In genomic region chr10:116397973-116398372, GRCm38 (mm10) we compare ENCODE assay signal across 10 mouse cellular contexts.
DNase-seq lines count a peak whose midpoint lies in the region; ATAC-seq and TF ChIP-seq lines count a peak whose summit lies in the region.
"Had no signal": no experiment of that assay in that cellular context is flagged by ENCODE, and none has a peak within 500 bp of the region (broad histone marks: within the 10 kb centered on the region; RNA-seq: fewer than 3 reads in every experiment).

No protein-coding gene starts in this region.

- no peaks in the 10 kb centered on the region for H3K27me3 ChIP-seq in heart, postnatal 0 days (ENCODE audit: control insufficient read depth, insufficient read depth, low read length)
- H3K27me3 ChIP-seq in embryonic facial prominence, embryonic 12.5 days, result no peaks in the 10 kb centered on the region
- no peaks in the 10 kb centered on the region for H3K27me3 ChIP-seq in hindbrain, embryonic 13.5 days
- H3K27me3 ChIP-seq in midbrain, embryonic 12.5 days, result no peaks in the 10 kb centered on the region

- H3K9ac ChIP-seq in heart, postnatal 0 days (replicated peaks; ENCODE audit: low read depth, low read length), result no peak overlapping the region
- no peak overlapping the region for H3K9ac ChIP-seq in embryonic facial prominence, embryonic 12.5 days
- H3K9ac ChIP-seq in hindbrain, embryonic 13.5 days, result 0 out of 2 replicates have a peak overlapping the region, but pooled peaks have one; percentile 19
- no peak overlapping the region for H3K9ac ChIP-seq in midbrain, embryonic 12.5 days (replicated peaks)

- TF ChIP-seq EP300 in heart, postnatal 0 days (IDR thresholded peaks at IDR 0.05; ENCODE audit: low read depth), result no peak

- peaks cover 9% of the 10 kb centered on the region for H3K4me1 ChIP-seq in heart, postnatal 0 days (ENCODE audit: control insufficient read depth, insufficient read depth)
- 0 out of 2 replicates have a peak, but pooled peaks cover 4% of the 10 kb centered on the region for H3K4me1 ChIP-seq in embryonic facial prominence, embryonic 12.5 days
- peaks cover 7% of the 10 kb centered on the region; the same call in 1 of the 2 replicates for H3K4me1 ChIP-seq in hindbrain, embryonic 13.5 days (replicated peaks)
- no peaks in the 10 kb centered on the region for H3K4me1 ChIP-seq in midbrain, embryonic 12.5 days

- ATAC-seq in heart, postnatal 0 days (ENCODE audit: insufficient read depth, low read depth), result no peak
- no peak for ATAC-seq in embryonic facial prominence, embryonic 12.5 days (ENCODE audit: insufficient number of reproducible peaks, insufficient read depth, low FRiP score, low TSS enrichment)
- ATAC-seq in hindbrain, embryonic 13.5 days (ENCODE audit: low FRiP score), result no peak
- no peak for ATAC-seq in midbrain, embryonic 12.5 days (ENCODE audit: low FRiP score, low read depth)

- H3K36me3 ChIP-seq in heart, postnatal 0 days (replicated peaks; ENCODE audit: control insufficient read depth, insufficient read depth, low read length), result no peaks in the 10 kb centered on the region
- no peaks in the 10 kb centered on the region for H3K36me3 ChIP-seq in embryonic facial prominence, embryonic 12.5 days
- no peaks in the 10 kb centered on the region for H3K36me3 ChIP-seq in hindbrain, embryonic 13.5 days
- no peaks in the 10 kb centered on the region for H3K36me3 ChIP-seq in midbrain, embryonic 12.5 days

- intact Hi-C loops in heart, postnatal 36 days (cut with DNase I), result no loop called here
- intact Hi-C loops in left cerebral cortex, postnatal 4 days (cut with DNase I), result no loop called here

- no peak overlapping the region for H3K27ac ChIP-seq in heart, postnatal 0 days (ENCODE audit: low read depth)
- H3K27ac ChIP-seq in embryonic facial prominence, embryonic 12.5 days, result no peak overlapping the region
- no peak overlapping the region for H3K27ac ChIP-seq in hindbrain, embryonic 13.5 days
- H3K27ac ChIP-seq in midbrain, embryonic 12.5 days (replicated peaks), result no peak overlapping the region

- H3K4me2 ChIP-seq in heart, postnatal 0 days (ENCODE audit: low read depth, low read length), result peak overlapping the region; percentile 55
- H3K4me2 ChIP-seq in embryonic facial prominence, embryonic 12.5 days (replicated peaks), result peak overlapping the region; percentile 41
- peak overlapping the region; percentile 32 for H3K4me2 ChIP-seq in hindbrain, embryonic 13.5 days
- peak overlapping the region; percentile 31 for H3K4me2 ChIP-seq in midbrain, embryonic 12.5 days (replicated peaks)

- TF ChIP-seq CTCF in heart, postnatal 0 days (IDR thresholded peaks at IDR 0.05; ENCODE audit: low read depth), result no peak

- H3K9me3 ChIP-seq in heart, postnatal 0 days (replicated peaks; ENCODE audit: control insufficient read depth, low read length), result no peaks in the 10 kb centered on the region
- H3K9me3 ChIP-seq in embryonic facial prominence, embryonic 12.5 days, result no peaks in the 10 kb centered on the region
- no peaks in the 10 kb centered on the region for H3K9me3 ChIP-seq in hindbrain, embryonic 13.5 days
- H3K9me3 ChIP-seq in midbrain, embryonic 12.5 days, result no peaks in the 10 kb centered on the region

- H3K4me3 ChIP-seq in heart, postnatal 0 days (ENCODE audit: low read depth, low read length), result 0 out of 2 replicates have a peak overlapping the region, but pooled peaks have one; percentile 2
- no peak overlapping the region for H3K4me3 ChIP-seq in embryonic facial prominence, embryonic 12.5 days
- peak overlapping the region; percentile 8; the same call in 1 of the 2 replicates for H3K4me3 ChIP-seq in hindbrain, embryonic 13.5 days
- H3K4me3 ChIP-seq in midbrain, embryonic 12.5 days, result no peak overlapping the region
- H3K4me3 ChIP-seq: myocyte had no signal

- WGBS in heart, postnatal 0 days, result 50% methylated on average over 12 of the region's 12 CpGs
- 56% methylated on average over 12 of the region's 12 CpGs for WGBS in embryonic facial prominence, embryonic 12.5 days
- 60% methylated on average over 12 of the region's 12 CpGs for WGBS in hindbrain, embryonic 13.5 days
- WGBS in midbrain, embryonic 12.5 days, result 63% methylated on average over 12 of the region's 12 CpGs

- DNase-seq in heart, postnatal 0 days (ENCODE audit: low spot score), result no peak
- no peak for DNase-seq in heart, postnatal 36 days
- DNase-seq in left cerebral cortex, postnatal 4 days, result no peak
- no peak for DNase-seq in adrenal gland, postnatal 25 days
- DNase-seq: cerebellum, adult 9-10 months; kidney, adult 18-20 months had no signal

Comparison
In these comparisons a context has a peak if more than half of its experiments do, and no peak if none do; other contexts are left out.
1. H3K4me3 ChIP-seq: peak in heart, postnatal 0 days (single experiment) and hindbrain, embryonic 13.5 days (single experiment); none in embryonic facial prominence, embryonic 12.5 days (single experiment) and midbrain, embryonic 12.5 days (single experiment).
2. Peak in every context shown above with its lines, with median percentiles within 50 percentile points of each other: H3K4me2 ChIP-seq.